Mouse (Mus musculus) neural tube, embryonic 15.5 days (tissue): ENCODE results near the gene Chchd1. TPM values are rescaled to one million over a fixed set of nuclear protein-coding genes. Genes with fewer than 3 reads are reported as not detected.
"Not testable (repeated sequence)": the region's sequence is repeated elsewhere in the genome, so short reads cannot be mapped to it uniquely, and the experiment has no call there.

ENCODE experiments used
- ATAC-seq: fragments of 200-750 bp; cut with Nextera tagmentation; 2 replicates; pipeline ENCODE4 v1.8.0; 2017; ENCODE audit warnings: mild to moderate bottlenecking, moderate TSS enrichment, moderate library complexity; ENCODE audit not compliant: low FRiP score
- H3K27ac ChIP-seq: fragments of 300-500 bp; sonication (generic); replicated peaks from 2 replicates; pipeline ENCODE4 v1.5.1; 2015; ENCODE audit warnings: mild to moderate bottlenecking, inconsistent platforms
- H3K27me3 ChIP-seq: fragments of 300-500 bp; sonication (generic); replicated peaks from 2 replicates; pipeline ENCODE4 v1.6.1; 2015; ENCODE audit warnings: inconsistent platforms
- H3K36me3 ChIP-seq: fragments of 300-500 bp; sonication (generic); 2 replicates; pipeline ENCODE4 v1.6.1; 2015; ENCODE audit warnings: inconsistent platforms
- H3K4me1 ChIP-seq: fragments of 300-500 bp; sonication (generic); 2 replicates; pipeline ENCODE4 v1.6.1; 2015; ENCODE audit warnings: inconsistent platforms
- H3K4me2 ChIP-seq: fragments of 300-500 bp; sonication (generic); 2 replicates; pipeline ENCODE4 v1.6.1; 2015; ENCODE audit warnings: inconsistent platforms, mild to moderate bottlenecking, moderate library complexity
- H3K4me3 ChIP-seq: fragments of 300-500 bp; sonication (generic); replicated peaks from 2 replicates; pipeline ENCODE4 v1.5.1; 2015; ENCODE audit warnings: mild to moderate bottlenecking, inconsistent platforms
- H3K9ac ChIP-seq: fragments of 300-500 bp; sonication (generic); replicated peaks from 2 replicates; pipeline ENCODE4 v1.6.1; 2015; ENCODE audit warnings: mild to moderate bottlenecking, inconsistent platforms
- H3K9me3 ChIP-seq: fragments of 300-500 bp; sonication (generic); replicated peaks from 2 replicates; pipeline ENCODE4 v1.6.1; 2016; ENCODE audit warnings: inconsistent platforms
- WGBS: fragments of 180-500 bp; shearing (Covaris S2); methylation state at CpG from one replicate; pipeline ENCODE4 v1.1.7; 2015; ENCODE audit warnings: mixed read lengths; 5-methylcytosine and 5-hydroxymethylcytosine counted together
- polyA plus RNA-seq: library from polyadenylated mRNA; unstranded; fragments of >200 nt; fragmentation: Nextera tagmentation; extraction: Ambion mirVana; gene quantifications from 2 replicates; pipeline ENCODE4 v1.2.1, GENCODE M21; 2015

The Chchd1 gene
- polyA plus RNA-seq, 1 experiment from 2014 or later = 194 TPM

DNA sequence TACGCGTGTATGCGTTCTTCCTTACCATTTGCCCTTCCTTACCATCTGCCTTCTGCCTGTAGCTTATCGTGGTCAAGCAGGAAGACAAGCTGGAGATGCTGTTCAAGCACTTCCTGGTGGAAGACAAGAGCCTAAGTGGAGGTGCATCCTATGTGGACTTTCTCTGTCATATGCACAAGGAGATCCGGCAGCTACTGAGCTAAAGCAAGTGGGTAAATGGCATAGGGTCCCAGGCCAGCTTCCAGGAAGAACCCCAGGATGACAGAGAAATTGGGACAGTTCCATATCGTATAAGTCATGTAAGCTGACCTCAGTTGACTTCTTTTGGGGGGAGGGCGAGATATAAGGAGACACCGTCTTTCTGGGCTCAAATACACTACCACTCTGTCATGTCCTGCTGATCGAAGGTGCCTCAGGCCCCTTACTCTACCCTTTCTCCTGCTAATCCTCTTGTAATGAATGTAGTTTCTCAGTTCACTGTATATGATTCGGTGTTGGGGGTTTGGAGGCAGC lies 9.2 kb upstream of the Chchd1 start:
- ATAC-seq = no peak
- H3K9ac ChIP-seq = no peak overlapping the region; the same call in 1 of the 2 replicates
- H3K27ac ChIP-seq = no peak overlapping the region
- no peaks in the 10 kb centered on the region for H3K27me3 ChIP-seq
- no peaks in the 10 kb centered on the region for H3K9me3 ChIP-seq
- no peak overlapping the region for H3K4me3 ChIP-seq
- peaks cover 40% of the 10 kb centered on the region for H3K4me1 ChIP-seq
- H3K4me2 ChIP-seq = no peak overlapping the region
- H3K36me3 ChIP-seq = peaks cover 54% of the 10 kb centered on the region
- 94% methylated on average over 10 of the region's 10 CpGs for WGBS

GRCm38 (mm10) chr14:20694185-20694883 lies 8.5 kb upstream of the Chchd1 start:
- H3K27me3 ChIP-seq = no peaks in the 10 kb centered on the region
- WGBS = 48% methylated on average over 13 of the region's 13 CpGs
- H3K36me3 ChIP-seq = peaks cover 48% of the 10 kb centered on the region

GRCm38 (mm10) chr14:20694884-20695760 lies 7.7 kb upstream of the Chchd1 start, which contains the start of gene Fut11:
Gene Fut11, plus strand, starts transcription at chr14:20694968.
- Histone ChIP-seq H3K27ac (peak within 1 kb of the TSS; percentile 99), H3K9ac (peak within 1 kb of the TSS; percentile 92), H3K4me3 (peak within 1 kb of the TSS; percentile 95), H3K36me3 (peaks cover 43% of the 10 kb centered on the region), H3K4me2 (peak within 1 kb of the TSS; percentile 85), H3K4me1 (peaks cover 55% of the 10 kb centered on the region), H3K9me3 (no peaks in the 10 kb centered on the region), H3K27me3 (no peaks in the 10 kb centered on the region)
- peak; percentile 93 for ATAC-seq
- under 1% methylated on average over 110 of the region's 111 CpGs for WGBS

More at GRCm38 (mm10) chr14:20694185-20694883, 8.5 kb upstream of the Chchd1 start:
- peak overlapping the region; percentile 85 for H3K4me2 ChIP-seq
- peak overlapping the region; percentile 95 for H3K4me3 ChIP-seq
- peak overlapping the region; percentile 99 for H3K27ac ChIP-seq
- no peaks in the 10 kb centered on the region for H3K9me3 ChIP-seq
- H3K9ac ChIP-seq = peak overlapping the region; percentile 92
- ATAC-seq = peak; percentile 15
- H3K4me1 ChIP-seq = peaks cover 47% of the 10 kb centered on the region

GRCm38 (mm10) chr14:20695761-20696520 lies 6.9 kb upstream of the Chchd1 start:
- WGBS = 8% methylated on average over 27 of the region's 27 CpGs
- Histone ChIP-seq H3K4me1 (peaks cover 62% of the 10 kb centered on the region), H3K27me3 (no peaks in the 10 kb centered on the region), H3K27ac (peak overlapping the region; percentile 99), H3K9ac (peak overlapping the region; percentile 92), H3K9me3 (no peaks in the 10 kb centered on the region), H3K36me3 (peaks cover 37% of the 10 kb centered on the region), H3K4me3 (peak overlapping the region; percentile 95), H3K4me2 (peak overlapping the region; percentile 85)
- 0 out of 2 replicates have a peak, but pooled peaks have one; percentile 1 for ATAC-seq

- 3% methylated on average over 1 of the region's 1 CpGs for WGBS
- ATAC-seq = no peak
- H3K27ac ChIP-seq = peak overlapping the region; percentile 37; the same call in 1 of the 2 replicates
- peaks cover 72% of the 10 kb centered on the region for H3K4me1 ChIP-seq
- H3K9ac ChIP-seq = peak overlapping the region; percentile 92
- H3K9me3 ChIP-seq = no peaks in the 10 kb centered on the region
- H3K27me3 ChIP-seq = no peaks in the 10 kb centered on the region
- peak overlapping the region; percentile 85 for H3K4me2 ChIP-seq
- peaks cover 26% of the 10 kb centered on the region for H3K36me3 ChIP-seq
- peak overlapping the region; percentile 95 for H3K4me3 ChIP-seq
These were observed 5.8 kb upstream of the Chchd1 start for GRCm38 (mm10) chr14:20696986-20697385.

- H3K27me3 ChIP-seq = no peaks in the 10 kb centered on the region
- no peak overlapping the region for H3K27ac ChIP-seq
- ATAC-seq = no peak
- peaks cover 11% of the 10 kb centered on the region for H3K36me3 ChIP-seq
- H3K4me2 ChIP-seq = peak overlapping the region; percentile 85
- H3K4me3 ChIP-seq = no peak overlapping the region
- no peaks in the 10 kb centered on the region for H3K9me3 ChIP-seq
- H3K4me1 ChIP-seq = peaks cover 77% of the 10 kb centered on the region
- 90% methylated on average over 2 of the region's 2 CpGs for WGBS
- H3K9ac ChIP-seq = 0 out of 2 replicates have a peak overlapping the region, but pooled peaks have one; percentile 5
These were observed 4.3 kb upstream of the Chchd1 start for GRCm38 (mm10) chr14:20698515-20698914.

DNA sequence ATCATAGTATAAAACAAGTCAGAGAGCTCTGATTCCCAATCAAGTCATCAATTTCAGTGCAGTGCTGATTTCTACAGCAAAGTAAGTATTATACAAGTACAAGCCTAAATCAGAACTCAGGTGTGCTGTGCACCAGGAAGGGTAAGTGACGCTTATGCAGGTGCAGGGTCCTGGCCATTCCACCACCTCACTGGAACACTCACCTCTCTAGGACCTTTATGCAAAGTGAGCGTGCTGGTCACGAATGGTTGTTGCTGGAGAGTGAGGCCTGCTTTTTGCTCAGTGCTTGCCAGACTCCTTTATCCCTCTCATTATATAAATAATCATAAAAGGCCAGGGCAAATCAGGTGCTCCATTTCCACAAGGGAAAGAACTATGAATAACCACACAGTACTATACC lies 2.4 kb upstream of the Chchd1 start:
- ATAC-seq = no peak
- peaks cover 73% of the 10 kb centered on the region for H3K4me1 ChIP-seq
- H3K4me2 ChIP-seq = no peak overlapping the region; the same call in 1 of the 2 replicates
- H3K27me3 ChIP-seq = no peaks in the 10 kb centered on the region
- no peak overlapping the region for H3K27ac ChIP-seq
- H3K9me3 ChIP-seq = no peaks in the 10 kb centered on the region
- H3K4me3 ChIP-seq = no peak overlapping the region
- no peak overlapping the region for H3K9ac ChIP-seq
- WGBS = 86% methylated on average over 3 of the region's 3 CpGs
- H3K36me3 ChIP-seq = peaks cover 12% of the 10 kb centered on the region

DNA sequence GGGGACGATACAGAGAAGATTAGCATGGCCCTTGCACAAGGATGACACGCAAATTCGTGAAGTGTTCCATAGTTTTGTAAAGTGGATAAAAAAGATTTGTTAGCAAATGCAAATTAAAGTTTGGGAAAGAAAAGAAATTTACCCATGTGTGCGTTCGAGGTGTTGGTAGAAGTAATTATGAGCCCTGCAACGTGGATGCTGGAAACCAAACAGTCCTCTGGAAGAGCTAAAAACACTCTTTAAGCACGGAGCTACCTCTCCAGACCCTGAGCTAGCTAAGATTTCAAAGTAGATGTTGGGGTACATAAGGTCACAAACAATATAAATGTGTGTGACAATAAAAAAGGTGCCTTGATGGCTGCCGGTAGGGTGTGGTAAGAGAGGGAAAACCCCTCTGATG lies 1.3 kb upstream of the Chchd1 start:
- 85% methylated on average over 8 of the region's 8 CpGs for WGBS
- no peak overlapping the region for H3K9ac ChIP-seq

GRCm38 (mm10) chr14:20702096-20702740 lies 588 bp upstream of the Chchd1 start:
- peak; percentile 37 for ATAC-seq
- WGBS = 15% methylated on average over 15 of the region's 15 CpGs
- H3K27me3 ChIP-seq = no peaks in the 10 kb centered on the region

More for the DNA sequence above, 1.3 kb upstream of the Chchd1 start:
- no peak for ATAC-seq
- Histone ChIP-seq H3K27ac (no peak overlapping the region; the same call in 1 of the 2 replicates), H3K4me3 (peak overlapping the region; percentile 88; the same call in 1 of the 2 replicates), H3K9me3 (no peaks in the 10 kb centered on the region), H3K4me1 (peaks cover 66% of the 10 kb centered on the region), H3K36me3 (peaks cover 12% of the 10 kb centered on the region), H3K27me3 (no peaks in the 10 kb centered on the region), H3K4me2 (peak overlapping the region; percentile 68)

GRCm38 (mm10) chr14:20703461-20703860 lies 655 bp downstream of the Chchd1 start:
- H3K4me3 ChIP-seq = peak overlapping the region; percentile 88
- peak overlapping the region; percentile 91 for H3K27ac ChIP-seq
- H3K9ac ChIP-seq = peak overlapping the region; percentile 81
- 11% methylated on average over 8 of the region's 8 CpGs for WGBS
- peaks cover 57% of the 10 kb centered on the region for H3K4me1 ChIP-seq
- not testable (repeated sequence) for H3K9me3 ChIP-seq, H3K27me3 ChIP-seq, ATAC-seq
- peak overlapping the region; percentile 68 for H3K4me2 ChIP-seq
- H3K36me3 ChIP-seq = peaks cover 12% of the 10 kb centered on the region

More at GRCm38 (mm10) chr14:20702096-20702740, 588 bp upstream of the Chchd1 start:
- Histone ChIP-seq H3K4me3 (peak overlapping the region; percentile 88), H3K4me1 (peaks cover 64% of the 10 kb centered on the region), H3K27ac (peak overlapping the region; percentile 91), H3K9me3 (no peaks in the 10 kb centered on the region), H3K9ac (peak overlapping the region; percentile 81), H3K36me3 (peaks cover 12% of the 10 kb centered on the region), H3K4me2 (peak overlapping the region; percentile 68)
